Mouse (Mus musculus): ENCODE measurements at regions not wholly inside any gene's neighbourhood (a gene's known extent, or its start where the extent isn't known, plus 50 kb on each side); places are given as distances from the start of the nearest gene placed in this dataset.

DNA sequence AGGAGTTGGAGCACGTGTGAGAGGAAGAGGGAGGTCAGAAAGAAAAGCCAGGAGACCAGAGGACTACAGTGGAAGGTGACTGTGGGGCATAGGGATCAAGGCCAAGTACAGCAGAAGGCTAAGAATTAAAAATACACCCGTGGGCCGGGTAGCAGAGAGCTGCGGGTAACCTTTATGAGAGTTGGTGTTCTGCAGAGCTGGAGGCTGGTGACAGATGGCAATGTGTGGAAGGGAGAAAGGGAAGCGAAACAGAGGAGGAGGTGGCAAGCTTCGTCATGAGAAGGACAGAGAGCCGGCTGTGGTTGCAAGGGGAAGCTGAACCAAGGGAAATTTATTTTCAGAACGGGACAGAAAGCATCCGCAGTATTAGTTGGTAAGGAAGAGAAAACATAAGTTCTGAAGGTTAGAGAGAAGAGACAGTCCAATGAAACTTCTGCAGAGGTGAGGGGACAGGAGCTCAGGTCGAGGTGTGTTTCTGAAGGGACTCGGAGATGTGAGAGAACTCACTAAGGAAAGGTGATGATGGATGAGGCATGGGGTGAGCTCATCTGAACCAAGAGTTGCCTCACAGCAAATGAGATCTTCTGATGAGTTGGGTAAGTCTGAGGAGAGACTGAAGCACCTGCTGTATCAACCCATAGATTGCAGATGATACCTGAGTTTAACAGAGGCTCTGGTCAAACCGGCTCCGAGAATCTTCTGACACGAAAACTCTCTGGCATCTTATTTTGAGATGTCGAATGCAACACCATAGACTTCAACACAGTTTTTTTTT, 200.6 kb downstream of the Gm10260 start:
- DNase-seq (ENCODE audit: low spot score), result no peak

DNA sequence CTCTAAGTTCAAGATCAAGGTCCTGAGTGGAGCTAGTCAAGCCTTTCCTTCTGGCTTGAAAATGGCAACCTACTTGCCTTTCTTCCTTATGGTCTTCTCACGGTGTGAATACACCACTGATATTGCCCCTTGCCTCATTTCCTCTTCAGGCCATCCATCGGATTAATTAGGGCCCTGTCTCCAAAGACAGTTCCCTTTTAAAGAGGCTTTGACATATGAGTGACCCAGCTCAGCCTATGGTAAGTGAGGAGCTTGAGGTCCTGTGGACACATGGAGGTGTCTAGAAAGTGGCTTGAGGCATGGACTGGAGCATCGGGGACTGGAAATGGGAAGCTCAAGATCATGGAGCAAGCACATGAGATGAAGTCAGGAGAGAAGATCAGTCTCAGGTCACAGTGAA, 201.5 kb downstream of the Gm10260 start:
- DNase-seq (ENCODE audit: low spot score), result no peak

GRCm38 (mm10) chr13:97555312-97555711, 205.1 kb downstream of the Gm10260 start:
- DNase-seq (ENCODE audit: low spot score), result no peak

DNA sequence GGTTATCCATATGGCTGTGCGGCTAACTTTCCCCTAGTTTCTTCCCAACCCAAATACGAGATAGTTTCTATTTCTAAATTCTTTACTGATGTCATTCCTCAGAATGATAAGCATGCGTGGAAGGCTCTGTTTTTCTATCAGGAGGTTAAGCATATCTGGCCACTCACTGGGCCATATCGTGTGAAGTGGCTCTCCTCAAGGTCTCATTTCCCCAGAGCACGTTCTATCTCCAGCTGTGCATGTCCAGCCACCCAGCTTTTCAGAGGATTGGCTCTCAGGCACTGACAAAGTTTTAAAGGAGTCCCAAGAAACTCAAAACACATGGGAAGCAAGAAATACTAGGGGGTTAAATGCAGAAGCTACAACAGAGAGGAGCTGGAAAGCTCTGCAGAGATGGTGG, 205.8 kb downstream of the Gm10260 start:
- DNase-seq (ENCODE audit: low spot score), result peak; percentile 43

- DNase-seq (ENCODE audit: low spot score), result no peak
These were observed 208.2 kb downstream of the Gm10260 start for GRCm38 (mm10) chr13:97552236-97552635.

- no peak for DNase-seq (ENCODE audit: low spot score)
These were observed 209.6 kb downstream of the Gm10260 start for GRCm38 (mm10) chr13:97550880-97551279.

DNA sequence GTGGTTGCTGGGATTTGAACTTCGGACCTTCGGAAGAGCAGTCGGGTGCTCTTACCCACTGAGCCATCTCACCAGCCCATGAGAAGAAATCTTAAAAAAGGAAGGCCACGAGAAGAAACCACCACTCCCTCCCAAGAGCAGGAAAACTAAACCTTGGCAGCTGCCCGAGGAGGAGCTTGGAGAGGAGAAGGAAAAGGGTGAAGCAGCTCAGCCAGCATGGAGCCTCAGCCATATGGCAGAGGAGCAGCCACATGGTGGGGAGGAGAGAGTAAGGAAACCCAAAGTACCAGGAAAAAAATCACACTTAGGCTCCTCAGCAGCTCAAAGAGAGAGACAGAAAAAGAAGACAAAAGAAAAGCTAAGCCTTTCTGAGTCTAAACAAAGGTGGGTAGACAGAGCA, 210.3 kb downstream of the Gm10260 start:
- DNase-seq (ENCODE audit: low spot score), result no peak

DNA sequence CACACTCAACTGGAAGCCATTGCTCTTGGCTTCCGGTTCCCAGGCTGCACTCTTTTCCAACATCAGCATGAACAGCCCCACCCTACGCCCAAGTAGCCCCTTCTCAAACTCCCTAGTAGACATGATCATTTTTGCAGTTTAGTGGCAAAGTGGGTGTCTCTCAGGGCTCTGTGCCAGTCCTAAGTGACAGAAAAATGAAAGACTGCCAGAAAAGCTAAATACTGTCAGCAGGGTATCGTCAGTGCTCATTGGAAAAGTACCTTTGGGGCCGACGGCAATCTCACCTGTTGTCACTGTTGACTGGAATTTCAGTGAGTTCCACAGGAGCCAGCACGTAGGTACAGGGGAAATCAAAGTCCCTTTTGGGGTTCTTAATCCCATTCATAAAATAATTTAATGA, 211.0 kb downstream of the Gm10260 start:
- no peak for DNase-seq (ENCODE audit: low spot score)

GRCm38 (mm10) chr13:97548527-97548977, 211.9 kb downstream of the Gm10260 start:
- peak; percentile 76 for DNase-seq (ENCODE audit: low spot score)

- no peak for DNase-seq (ENCODE audit: low spot score)
These were observed 213.5 kb downstream of the Gm10260 start for GRCm38 (mm10) chr13:97546936-97547335.

- DNase-seq (ENCODE audit: low spot score), result peak; percentile 28
These were observed 214.4 kb downstream of the Gm10260 start for GRCm38 (mm10) chr13:97545971-97546454.

- no peak for DNase-seq (ENCODE audit: low spot score)
These were observed 220.7 kb downstream of the Gm10260 start for GRCm38 (mm10) chr13:97539686-97540085.

DNA sequence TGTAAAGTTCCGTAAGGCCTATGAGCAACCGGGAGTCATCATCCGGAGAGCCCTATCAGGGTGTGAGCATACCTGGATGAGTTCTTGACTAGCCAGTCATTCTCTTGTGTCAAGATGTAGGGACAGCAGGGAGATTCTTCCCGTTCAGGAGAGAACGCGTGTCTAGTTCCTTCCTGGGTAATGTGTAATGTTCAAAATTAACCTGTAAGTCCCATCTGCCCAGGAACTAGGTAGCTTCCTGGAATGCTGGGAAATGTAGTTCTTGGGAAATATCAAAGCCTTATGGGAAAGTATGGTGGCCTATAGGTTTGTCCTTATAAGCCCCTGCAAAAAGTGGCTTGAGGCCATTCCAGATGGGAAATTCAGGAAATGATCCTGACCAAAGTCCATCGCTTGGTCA, 222.0 kb downstream of the Gm10260 start:
- no peak for DNase-seq (ENCODE audit: low spot score)

- no peak for DNase-seq (ENCODE audit: low spot score)
These were observed 222.7 kb downstream of the Gm10260 start for GRCm38 (mm10) chr13:97537686-97538085.

DNA sequence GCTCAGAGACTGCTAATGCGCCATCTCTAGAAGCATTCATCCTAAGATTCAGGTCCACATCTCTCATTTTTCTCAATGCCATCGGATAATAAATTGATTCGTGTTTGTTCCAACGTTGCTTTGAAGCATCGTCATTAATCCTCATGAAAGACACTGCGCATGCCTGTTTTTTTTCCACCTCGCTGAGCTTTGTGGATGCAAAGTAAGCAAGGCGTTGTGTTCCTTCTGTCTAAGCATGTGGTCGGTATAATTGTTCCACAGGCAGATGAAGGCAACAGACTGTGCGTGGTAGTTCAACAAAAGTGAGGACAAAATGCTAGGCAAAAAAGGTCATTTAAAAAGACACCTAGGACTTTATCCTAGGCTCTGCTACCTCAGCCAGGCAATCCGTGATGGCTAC, 223.2 kb downstream of the Gm10260 start:
- no peak for DNase-seq (ENCODE audit: low spot score)

- no peak for DNase-seq (ENCODE audit: low spot score)
These were observed 226.4 kb downstream of the Gm10260 start for GRCm38 (mm10) chr13:97533896-97534666.

DNA sequence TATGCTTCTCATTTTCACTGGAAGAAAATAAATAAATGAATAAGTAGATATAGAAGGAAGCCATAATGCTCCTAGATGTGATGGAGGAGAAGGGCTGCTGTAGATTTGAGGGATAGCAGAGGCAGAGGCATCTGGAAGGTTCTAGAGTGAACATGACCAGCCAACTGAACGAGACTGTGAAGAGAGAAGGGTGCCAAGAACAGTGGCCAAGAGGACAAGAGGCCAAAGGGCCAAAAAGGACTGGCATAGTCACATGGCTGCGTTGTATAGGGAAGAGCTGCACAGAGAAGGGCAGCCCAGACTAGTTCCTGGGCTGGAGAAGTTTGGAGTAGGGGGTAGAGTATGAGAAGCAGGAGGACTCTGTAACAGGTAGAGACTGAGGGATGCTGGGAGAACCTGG, 229.3 kb downstream of the Gm10260 start:
- no peak for DNase-seq (ENCODE audit: low spot score)

DNA sequence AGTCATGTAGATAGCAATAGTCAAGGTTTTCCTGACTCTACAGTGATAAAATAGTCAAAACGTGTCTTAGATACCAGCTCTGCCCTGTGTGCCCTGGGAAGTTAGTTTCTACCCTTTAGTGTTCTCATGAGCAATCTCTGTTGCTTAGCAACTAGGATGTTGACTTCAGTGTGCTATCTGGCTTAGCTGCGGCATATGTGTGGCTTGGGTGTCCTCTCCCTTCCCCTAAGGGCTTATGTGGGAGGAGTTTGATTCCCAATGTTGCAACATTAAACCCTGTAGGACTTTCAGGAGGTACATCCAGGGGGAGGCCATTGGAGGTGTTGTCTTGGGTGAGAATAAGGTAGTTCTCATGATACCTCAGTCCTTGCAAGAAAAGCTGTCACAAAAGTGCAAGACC, 229.9 kb downstream of the Gm10260 start:
- no peak for DNase-seq (ENCODE audit: low spot score)

DNA sequence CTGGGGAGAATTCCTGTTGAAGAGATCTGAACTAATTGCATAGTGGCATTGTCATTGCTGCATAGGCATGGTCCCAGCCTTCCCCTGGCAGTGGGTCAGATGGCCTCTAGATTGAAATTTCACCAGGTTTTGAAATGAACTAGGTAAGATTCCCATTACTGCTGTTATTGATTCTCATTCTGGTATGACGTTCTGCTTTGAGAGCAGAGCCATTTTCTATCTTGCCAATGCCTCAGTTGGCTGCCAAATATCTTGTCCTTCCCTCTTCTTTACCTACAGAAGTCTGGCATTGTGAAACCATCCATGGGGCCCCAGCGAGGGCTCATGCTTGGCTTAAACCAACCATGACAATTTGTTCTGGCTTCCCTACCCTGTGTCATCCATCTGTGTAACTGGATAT, 232.5 kb downstream of the Gm10260 start:
- no peak for DNase-seq (ENCODE audit: low spot score)

GRCm38 (mm10) chr13:97524847-97525434, 235.5 kb downstream of the Gm10260 start:
- no peak for DNase-seq (ENCODE audit: low spot score)

GRCm38 (mm10) chr13:97523523-97524412, 236.7 kb downstream of the Gm10260 start:
- DNase-seq (ENCODE audit: low spot score), result no peak
